Mouse (Mus musculus): ENCODE results near the gene Igtp.
"Not testable (repeated sequence)": the region's sequence is repeated elsewhere in the genome, so short reads cannot be mapped to it uniquely, and the experiment has no call there.

Igtp gene

GRCm38 (mm10) chr11:58214391-58215048 lies 15.2 kb downstream of the Igtp start:
- DNase-seq = peak; percentile 88 to 90

- DNase-seq = not testable (repeated sequence)
Measured at GRCm38 (mm10) chr11:58215049-58215430, 15.7 kb downstream of the Igtp start.

- no peak for DNase-seq
Measured at GRCm38 (mm10) chr11:58215814-58216213, 16.5 kb downstream of the Igtp start.

- no peak for DNase-seq
Measured at GRCm38 (mm10) chr11:58216823-58217222, 17.5 kb downstream of the Igtp start.

GRCm38 (mm10) chr11:58223751-58224150 lies 24.4 kb downstream of the Igtp start:
- DNase-seq = peak; percentile 46 to 65

- peak; percentile 70 to 78 for DNase-seq
Measured at GRCm38 (mm10) chr11:58224313-58224712, 25.0 kb downstream of the Igtp start.

GRCm38 (mm10) chr11:58224872-58225271 lies 25.5 kb downstream of the Igtp start:
- DNase-seq = peak in 1 of 2 experiments; percentile 44

DNA sequence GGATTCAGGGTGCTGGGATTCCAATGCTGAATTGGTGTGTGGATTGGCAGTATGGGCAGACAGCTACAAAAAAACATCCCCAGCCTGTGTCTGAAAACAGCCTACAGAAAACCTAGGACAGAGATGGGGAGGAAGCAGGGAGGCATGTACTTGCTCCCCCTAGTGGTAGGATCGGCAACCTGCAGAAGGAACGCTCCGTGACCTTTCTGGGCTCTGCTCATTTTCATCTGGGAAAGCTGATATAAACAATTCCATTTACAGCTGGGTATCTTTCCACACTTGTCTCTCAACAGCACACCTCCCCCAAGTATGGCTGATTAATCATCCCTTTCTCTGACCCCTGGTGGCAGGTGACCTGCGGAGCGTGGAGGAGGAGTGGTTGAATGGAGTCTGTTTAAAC lies 26.3 kb downstream of the Igtp start:
- DNase-seq = peak; percentile 73 to 78

GRCm38 (mm10) chr11:58226425-58226824 lies 27.1 kb downstream of the Igtp start:
- DNase-seq = no peak

DNA sequence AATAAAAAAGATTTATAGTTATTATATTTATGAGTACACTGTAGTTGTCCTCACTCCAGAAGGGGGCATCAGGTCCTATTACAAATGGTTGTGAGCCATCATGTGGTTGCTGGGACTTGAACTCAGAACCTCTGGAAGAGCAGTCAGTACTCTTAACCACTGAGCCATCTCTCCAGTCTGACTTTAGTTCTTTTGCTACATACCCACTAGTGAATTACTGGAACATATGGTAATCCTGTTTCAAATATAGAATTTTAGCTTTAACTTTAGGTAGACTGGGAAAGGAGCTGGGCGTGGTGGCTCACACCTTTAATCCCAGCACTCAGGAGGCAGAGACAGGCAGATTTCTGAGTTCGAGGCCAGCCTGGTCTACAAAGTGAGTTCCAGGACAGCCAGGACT lies 28.7 kb downstream of the Igtp start:
- DNase-seq = not testable (repeated sequence)

DNA sequence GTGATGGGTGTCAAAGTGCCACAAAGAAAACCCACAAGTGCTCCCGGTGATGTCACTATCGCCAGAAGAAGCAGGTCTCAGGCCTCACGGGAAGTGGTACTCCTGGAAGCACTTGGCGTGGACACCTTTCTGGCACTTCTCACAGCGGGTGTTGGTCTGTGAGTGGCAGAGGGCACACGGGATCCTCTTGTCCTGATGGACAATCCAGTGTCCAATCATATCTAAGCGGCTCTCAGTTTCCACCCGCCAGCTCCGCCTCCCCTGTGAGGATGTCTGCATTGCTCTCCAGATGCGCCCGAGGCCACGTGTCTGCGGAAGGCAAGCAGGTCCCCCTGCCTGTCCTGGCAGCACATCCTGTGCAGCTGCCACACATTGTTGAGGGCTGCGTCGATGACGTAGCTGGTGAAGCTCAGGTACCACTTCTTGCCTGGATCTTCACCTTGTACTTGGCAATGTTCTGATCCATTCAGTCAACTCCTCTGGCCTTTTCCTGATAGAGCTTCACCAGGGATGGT lies 31.1 kb downstream of the Igtp start:
- DNase-seq = peak; percentile 62 to 84

- no peak for DNase-seq
Measured at GRCm38 (mm10) chr11:58231156-58231555, 31.8 kb downstream of the Igtp start.

DNA sequence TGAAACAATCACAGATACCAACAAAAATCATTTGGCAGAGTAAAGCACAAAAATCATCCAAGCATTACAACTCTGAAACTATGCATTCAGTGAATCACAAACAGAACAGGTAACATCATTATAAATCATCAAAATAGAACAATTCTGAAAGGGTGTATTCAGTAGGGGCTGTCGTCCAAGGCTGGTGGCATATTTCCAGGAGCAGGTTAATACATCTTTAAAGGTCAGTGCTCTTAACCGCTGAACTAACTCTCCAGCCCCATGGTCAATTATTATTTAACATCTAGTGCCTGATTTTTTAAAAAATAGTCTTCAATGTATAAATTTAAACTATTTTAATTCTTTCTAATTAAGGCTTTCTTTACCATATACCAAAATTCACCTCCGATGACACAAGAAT lies 35.2 kb downstream of the Igtp start:
- DNase-seq = not testable (repeated sequence)

- peak; percentile 56 for DNase-seq
Measured at GRCm38 (mm10) chr11:58235152-58235551, 35.8 kb downstream of the Igtp start.

- DNase-seq = peak; percentile 42 to 62
Measured at GRCm38 (mm10) chr11:58238840-58239791, 39.8 kb downstream of the Igtp start.

- no peak for DNase-seq
Measured at GRCm38 (mm10) chr11:58247294-58247693, 47.9 kb downstream of the Igtp start.

GRCm38 (mm10) chr11:58249203-58249981 lies 50.0 kb downstream of the Igtp start:
- DNase-seq = no peak

- no peak for DNase-seq
Measured at GRCm38 (mm10) chr11:58250550-58250949, 51.2 kb downstream of the Igtp start.

GRCm38 (mm10) chr11:58254411-58254810 lies 55.1 kb downstream of the Igtp start:
- no peak for DNase-seq

All from thymus, postnatal 36 days (tissue).